Mouse (Mus musculus) layer of hippocampus, adult 9-11 months (tissue): ENCODE results near the gene Lmx1a.

ENCODE experiments used
- DNase-seq: peaks from one replicate; pipeline ENCODE4 v3.0.0; 2022

The Lmx1a gene

DNA sequence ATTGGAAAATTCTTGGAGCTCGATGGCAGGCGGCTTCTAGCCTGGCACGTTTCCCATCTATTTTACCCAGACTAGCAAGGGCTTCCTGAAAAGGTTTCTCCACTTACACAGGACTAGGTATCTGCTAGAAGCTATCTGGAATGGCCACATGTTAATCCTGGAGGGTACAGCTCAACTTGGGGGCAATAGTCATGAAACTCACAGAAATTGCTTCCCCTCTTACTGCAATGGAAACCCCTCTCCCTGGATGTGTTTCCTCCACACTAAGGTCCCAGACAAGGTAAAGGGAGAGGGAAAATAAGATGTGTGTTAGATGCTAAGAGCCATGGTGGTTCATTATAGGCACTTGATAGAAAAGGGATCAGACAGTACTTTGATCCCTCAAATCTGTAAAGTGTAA is 5.7 kb downstream of the Lmx1a start:
- no peak for DNase-seq

DNA sequence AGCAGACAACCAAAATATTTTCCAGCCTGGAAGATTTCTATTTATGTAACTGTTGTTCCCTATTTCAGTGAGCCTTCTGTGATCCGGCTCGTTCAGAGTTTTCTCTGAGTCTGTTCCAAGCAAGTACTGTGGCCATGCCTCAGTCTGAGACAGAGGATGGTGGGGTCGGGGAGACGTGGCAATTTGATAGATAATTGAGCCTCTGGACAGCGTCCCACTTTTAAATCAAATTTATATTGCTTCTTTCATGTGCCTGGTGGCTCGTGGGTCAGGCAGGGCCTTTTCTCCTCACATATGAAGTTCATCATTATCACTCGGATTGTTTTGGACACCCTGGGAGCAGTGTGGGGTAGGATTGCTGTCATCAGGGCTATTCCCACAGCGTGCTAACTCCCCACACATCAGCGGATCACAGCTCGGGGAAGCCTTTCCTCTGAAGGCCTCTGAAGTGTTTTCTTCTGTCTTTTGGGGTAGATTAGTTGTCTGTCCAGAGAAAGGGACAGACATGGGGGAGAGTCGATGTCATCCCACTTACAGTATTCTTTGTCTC is 6.9 kb downstream of the Lmx1a start:
- DNase-seq = no peak

DNA sequence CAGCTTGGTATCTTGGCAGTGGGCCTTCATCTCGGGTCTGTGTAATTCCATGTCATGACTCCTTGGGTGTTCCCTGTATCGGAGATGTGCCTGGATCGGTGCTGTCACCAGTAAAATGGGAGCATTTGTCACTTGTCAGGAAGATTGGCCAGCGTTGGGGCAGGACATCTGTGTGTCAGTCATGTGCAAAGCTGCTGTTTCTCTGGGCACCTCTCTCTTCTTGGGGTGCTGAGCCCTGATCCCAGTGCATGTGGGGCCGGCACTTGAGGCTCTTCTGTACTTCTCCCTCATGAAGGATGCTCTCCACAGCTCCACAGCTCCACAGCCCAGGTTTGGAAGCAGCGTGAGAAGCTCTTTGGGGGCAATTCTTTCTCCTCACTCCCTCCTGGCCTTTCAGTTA is 10.7 kb downstream of the Lmx1a start:
- DNase-seq = no peak

DNA sequence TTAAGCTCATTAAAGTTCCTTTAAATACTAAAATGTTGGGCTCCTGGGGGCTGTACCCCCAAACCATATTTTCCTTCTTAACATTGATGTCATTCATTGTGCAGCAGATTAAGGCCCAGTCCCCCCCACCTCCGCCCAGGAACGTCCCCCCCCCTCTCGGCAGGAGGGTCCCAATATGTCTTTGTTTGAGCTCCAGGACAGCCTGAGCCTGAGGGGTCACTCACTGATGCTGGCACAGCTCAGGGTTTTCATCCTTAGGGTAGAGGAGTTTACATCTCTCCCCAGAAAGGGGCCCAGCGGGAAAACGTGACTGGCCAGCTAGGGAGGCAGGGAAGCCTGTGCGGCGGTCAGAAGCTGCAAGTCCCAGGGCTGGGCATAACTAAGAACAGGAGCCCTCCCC is 11.2 kb downstream of the Lmx1a start:
- no peak for DNase-seq

DNA sequence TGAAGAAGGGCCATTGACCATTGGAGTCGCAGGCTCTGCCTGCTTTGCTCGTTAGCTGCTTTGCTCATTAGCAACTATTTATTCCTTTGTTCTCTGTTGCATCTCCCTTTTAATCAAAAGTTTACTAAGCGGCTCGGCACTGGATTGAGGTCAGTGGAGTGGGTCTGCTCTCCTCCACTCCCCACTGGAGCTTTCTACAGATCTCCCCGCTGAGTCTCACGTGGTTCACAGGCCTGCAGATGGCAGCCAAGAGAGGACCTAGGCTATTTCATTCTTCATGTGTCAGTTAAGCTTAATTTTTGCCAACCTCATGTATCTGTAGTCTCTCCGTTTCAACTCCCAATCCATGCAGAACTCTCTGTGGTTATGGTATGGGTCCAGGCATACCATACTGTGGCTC is 16.5 kb downstream of the Lmx1a start:
- DNase-seq = no peak

DNA sequence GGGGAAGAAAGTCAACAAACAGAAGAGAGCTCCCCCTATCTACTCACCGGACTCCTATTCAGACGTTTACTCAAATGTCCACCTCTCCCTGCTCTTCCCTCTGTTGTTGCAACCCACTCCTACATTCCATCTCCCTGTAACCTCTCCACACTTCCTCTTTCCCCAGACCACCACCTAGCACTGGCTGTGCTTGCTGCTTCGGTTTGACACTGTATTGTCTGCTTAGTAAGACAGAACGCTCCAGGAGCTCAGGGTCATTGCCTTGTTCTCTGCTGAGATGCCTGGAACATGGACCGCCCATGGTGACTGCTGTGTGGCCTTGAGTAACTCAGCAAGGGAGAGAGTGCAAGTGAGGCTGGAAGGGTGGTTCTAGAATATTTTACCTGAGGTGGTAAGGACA is 19.7 kb downstream of the Lmx1a start:
- DNase-seq = no peak

DNA sequence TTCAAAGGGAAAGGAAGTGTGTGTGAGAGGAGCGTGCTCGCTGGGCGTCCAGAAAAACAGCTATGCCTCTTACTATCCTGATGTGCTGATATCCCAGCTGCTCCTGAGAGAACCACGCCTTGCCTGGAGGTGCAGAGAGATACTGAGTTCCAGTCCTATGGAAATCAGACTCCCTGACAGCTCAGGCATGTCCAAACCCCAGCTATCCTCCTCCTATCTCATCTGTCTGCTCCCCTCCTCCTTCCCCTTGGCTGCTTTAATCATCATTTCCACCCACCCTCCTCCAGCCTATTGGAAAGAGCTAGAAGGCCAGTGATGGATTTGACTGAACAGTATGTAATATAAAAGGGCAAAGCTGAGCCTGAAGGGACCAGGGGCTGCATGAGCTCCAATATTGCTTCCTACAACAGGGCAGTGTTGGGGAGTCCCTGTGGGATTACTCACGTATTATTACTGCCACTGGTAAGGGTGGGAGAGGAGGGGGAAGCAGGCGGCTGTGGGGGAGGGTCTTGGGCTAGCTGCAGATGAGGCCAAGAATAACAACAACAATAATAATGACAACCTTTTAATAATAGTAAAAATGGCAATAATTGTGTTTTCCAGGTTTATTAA is 26.8 kb downstream of the Lmx1a start:
- no peak for DNase-seq

DNA sequence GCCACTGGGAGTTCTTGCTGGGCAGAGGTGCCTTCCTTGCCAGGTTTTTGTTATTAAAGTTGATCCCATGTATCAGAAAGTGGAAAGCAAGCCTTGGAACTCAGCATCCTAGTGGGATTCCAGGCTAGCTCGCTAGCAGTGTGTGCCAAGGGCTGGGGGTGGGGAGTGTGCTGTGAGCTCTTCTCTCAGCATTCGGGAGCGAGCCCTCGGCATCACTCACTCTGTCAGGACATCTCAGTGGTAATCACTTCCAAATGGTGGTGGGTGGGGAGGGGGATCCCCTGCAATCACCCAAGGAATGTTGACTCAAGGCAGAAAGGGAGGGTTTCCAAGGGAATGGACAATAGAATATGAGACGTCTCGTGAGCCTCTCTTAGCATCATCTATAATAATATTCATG is 45.4 kb downstream of the Lmx1a start:
- no peak for DNase-seq

DNA sequence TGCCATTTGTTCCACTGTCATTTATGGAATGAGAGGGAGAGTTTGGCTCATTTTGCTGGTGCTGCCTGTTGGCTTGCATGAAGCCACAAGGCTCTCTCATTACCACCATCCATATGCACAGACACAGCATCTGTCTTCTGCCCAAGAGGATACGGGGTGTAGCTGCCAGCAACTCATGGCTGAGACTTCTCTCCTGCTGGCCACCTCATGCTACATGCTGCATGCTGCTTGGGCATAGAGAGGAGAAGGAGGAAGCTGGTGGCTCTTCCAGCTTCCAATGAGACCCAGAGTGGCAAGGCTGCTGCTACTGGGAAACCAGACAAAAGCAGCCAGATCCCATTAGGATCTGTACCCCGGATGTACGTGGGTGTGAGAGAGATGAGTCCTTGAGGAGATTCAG is 47.8 kb downstream of the Lmx1a start:
- DNase-seq = peak; percentile 69

DNA sequence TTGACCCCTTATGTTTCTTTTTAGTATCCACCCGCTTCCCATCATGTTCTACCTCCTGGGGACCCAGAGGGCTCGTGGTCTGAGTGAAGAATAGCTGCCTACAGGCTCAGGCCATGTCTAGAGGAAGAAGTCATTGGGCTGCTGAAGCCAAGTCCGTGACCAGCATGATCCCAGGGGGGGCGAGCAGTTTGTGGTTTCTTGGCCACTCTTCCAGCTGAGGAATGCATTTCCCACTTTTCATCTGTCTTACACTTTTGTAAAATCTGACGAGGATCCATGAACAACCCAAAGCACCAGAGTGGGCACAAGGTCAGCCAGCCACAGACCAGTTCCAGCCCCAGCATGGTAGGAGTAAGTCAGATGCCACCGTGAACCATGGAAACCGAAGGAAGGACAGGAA is 50.2 kb downstream of the Lmx1a start:
- DNase-seq = no peak

DNA sequence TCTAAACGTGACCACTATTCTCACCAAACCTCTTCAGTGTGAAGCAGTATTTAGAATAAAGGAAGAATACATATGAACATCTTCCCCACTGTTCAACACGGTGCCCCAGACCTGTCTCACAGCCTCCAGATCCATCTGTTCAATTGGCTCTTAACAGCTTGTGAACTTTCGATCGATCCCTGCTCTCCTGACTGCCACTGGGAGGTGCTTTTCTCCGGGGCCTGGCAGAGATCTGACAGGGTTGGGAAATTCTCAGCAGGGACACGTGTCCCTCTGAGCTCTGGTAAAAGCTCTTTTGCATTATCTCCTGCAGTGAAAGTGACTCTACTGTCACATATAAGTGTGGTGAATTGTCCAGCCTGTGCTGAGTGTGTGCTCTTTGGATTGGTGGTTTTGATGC is 57.6 kb downstream of the Lmx1a start:
- DNase-seq = no peak

DNA sequence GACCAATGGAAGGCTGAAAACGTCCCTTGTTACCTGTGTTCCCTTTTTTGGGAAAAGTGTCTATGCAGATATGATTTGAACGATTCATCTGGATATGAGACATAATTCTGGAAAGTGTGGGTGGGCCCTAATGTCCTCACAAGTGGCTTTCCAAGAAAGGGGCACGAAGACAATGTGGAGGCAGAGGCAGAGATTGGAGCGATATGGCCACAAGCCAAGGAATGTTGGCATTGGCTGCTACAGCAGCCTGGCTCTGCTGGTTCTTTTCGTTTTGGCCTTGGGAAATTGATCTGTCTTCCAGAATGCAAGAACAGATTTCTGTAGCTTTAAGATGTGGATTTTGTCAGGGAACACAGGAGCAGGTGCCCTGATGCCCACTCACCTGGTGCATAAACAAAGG is 63.6 kb downstream of the Lmx1a start:
- no peak for DNase-seq

DNA sequence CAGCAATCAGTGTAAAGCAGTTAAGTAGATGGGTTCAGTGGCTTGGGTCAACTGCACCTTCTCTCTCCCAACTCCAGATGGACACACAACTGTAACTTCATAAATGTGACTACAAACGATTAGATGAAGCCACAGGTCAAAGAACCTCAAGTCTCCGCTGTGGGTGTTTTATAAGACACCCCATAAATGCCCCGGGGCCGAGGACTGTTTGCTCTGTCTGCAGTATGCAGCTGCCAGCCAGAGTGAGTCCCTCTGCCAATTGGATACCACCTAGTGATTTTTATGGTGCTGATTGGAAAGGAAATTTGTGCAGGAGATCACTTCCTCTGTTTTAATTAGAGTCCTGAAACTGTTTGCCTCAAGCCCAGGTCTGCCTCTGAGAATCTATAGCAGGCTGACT is 65.0 kb downstream of the Lmx1a start:
- no peak for DNase-seq

DNA sequence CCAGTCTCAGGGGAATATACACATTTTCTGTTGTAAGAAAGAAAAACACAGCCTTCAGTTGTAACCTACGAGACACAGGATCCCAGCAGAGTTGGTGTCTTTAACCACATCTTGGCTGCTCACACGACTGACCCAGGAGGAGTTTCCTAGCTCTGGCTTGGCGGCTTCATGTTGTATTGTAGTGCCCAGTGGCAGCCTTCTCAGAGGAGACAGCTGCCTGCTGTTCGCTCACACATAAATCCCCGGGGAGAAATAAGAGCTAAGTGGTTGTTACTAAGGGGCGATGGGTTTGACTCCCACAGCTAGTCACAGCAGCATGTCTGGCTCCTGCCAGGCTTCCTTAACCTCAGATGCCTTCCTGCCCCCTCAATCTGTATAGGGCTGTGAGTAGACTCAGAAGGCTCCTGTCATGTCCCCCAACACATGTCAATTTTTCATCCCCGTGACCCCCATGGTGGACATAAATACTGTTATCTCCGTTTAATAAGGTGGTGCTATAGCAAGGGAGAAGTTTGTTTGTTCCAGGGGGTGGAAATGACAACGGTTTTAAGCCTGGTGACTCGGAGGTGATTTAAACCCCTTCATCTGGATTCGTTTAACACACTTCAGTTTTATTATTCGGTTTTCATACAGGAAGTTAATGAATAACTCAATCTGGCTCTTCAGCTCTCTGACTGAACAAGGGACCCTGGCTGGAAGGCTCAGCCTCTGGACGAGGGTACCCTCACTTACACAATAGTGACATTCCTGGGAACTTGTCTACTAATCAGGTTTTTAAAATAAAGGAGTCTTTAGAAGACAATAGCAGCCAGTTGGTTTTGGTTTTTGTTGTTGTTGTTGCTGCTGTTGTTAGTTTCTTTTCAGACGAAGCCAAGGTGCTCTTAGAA is 65.8 kb downstream of the Lmx1a start:
- no peak for DNase-seq

DNA sequence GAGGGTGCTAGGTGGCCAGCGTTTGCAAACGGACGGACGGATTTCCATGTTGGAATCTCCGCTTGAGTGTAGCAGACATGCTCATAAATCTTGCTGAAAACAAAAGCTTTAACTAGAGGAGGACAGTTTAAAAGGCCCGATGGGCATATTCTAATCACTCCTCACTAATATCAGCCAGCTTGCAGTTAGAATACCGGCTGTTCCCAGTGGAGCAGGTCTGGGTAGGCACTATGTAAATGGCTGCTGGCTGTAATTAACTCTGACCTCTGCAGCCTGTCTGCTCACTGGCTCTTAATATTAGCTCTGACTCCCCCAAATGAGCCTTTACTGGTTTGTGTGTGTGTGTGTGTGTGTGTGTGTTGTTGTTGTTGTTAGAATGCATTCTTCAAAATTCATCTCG is 69.2 kb downstream of the Lmx1a start:
- DNase-seq = no peak

DNA sequence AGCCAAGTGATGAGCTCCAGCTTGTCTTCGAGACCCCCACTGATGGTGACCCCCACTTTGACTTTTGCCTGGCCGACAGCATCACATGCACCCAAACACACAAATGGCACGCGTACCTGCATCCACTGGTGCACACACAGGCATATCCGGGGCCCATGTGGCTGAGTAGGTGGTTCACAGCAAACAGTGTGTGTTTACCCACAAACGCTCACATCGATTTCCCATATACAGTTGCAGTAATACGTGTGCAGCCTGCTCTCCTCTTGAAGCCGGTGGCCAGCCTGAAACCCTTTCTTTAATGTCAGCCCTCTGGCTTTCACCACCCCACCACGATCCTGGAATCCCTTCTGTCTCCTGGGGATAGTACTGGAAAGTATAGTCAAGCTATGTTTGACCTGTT is 71.3 kb downstream of the Lmx1a start:
- DNase-seq = no peak

DNA sequence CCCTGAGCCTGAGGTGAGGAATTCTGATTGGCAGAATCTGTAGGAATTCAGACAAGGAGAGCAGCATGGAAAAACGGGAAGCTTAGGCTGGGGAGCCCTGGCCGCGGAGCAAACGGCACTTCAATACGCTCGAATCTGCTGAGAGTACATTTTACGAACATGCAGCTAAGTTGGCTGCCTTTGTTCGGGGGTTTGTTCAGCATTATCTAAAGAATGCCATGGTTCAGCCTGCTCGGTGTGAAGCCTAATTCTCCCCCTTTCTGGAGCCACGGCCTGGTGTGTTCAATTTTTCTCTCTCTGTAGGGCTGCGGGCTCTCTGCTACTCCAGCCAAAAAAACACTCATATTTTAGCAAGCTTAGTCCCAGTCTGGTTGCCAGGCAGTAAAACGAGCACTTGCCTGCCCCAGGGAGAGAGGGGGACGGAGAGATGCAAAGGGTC is 72.8 kb downstream of the Lmx1a start:
- no peak for DNase-seq

DNA sequence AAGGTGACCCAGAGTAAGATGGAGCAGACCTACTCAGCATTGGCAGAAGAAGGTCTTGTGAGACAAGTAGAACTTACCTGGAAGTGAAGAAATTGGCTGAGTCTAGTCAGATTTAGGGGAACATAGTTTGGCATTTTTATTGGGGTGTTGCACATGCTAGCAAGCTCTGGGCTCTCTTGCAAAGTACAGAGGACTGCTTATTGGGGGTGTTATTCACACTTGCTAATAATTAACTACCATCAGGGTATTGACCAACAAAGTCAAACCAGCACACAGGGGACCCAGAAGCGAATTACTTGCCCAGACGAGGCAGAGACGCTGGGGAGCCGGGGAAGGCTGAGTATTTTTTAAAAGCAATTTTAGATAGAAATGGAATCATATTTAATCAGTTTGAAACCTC is 77.6 kb downstream of the Lmx1a start:
- no peak for DNase-seq

DNA sequence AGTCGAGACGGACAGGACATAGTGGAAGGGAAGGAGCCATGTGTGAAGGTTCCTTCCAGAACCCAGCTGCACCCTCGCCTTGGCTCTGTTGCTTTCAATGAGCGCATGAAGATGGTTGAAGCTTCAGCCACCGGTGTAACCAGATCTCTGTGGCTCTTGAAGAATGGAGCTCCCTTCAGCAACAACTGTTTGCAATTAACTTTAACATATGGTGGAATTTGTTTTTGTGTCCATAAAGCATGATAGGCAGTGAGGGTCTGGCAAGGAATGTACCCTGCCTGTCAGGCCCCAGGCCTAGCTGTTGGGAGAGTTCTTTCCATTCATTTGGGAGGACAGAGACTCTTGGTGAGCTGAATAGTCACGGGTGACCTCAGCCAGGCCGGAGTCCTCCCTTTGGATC is 81.4 kb downstream of the Lmx1a start:
- DNase-seq = no peak

DNA sequence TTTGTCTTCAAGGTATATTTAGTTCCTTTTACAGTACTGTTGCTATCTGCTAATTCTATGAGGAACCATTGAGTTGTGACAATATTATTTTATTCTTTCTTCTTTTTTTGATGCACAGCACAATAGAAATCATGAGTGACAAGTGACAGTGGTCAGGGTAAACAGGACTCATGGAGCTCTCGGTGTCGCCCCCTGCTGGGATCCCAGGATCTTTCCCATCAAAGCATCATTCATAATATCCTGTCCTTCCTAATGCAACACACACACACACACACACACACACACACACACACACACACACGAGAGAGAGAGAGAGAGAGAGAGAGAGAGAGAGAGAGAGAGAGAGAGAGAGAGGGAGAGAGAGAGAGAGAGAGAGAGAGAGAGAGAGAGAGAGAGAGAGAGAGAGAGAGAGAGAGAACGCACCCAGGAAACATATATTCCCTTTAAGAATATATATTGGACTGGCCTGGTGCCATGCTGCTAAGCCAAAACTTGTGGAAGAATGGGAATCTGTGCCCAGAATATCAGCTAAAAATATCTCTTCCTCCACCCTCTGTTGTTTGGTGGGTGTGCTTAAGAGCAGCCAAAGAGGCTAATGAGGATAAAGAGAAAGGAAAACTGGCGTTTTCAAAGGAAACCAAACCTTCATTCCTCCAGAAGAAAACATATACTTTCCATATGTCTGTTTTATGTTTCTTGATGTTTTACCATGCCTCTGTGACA is 90.9 kb downstream of the Lmx1a start:
- DNase-seq = no peak

DNA sequence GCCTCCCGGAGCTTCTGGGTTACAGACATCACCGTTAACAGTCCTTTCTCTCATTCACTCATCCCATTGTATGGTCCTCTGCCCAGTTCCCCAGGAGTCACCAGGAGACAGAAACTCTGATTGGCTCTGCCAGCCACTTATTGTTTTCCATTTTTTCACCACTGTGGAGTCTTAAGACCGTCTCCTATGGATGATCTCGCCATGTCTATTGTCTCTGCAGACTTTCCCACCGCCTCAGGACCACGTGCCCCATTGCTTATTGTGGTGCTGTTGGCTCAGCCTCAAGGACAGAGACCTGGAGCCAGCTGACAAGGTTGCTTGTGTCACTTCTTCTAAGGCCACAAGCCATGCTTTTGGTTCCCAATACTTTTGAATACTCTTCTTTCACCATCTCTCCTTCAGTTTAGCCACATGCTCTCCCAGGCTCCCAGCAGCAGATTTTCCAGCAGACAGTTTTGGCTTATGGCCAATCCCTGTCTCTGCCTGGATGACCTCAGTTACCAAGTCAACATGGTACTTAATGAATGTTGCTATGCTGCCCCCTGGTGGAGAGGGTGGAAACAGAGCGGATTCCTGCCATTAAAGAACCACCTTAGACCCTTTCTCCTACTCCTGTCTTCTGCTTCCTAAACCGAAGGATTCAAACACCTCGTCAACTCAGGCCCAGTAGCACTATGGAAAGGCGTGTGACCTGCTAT is 92.9 kb downstream of the Lmx1a start:
- peak; percentile 44 for DNase-seq

DNA sequence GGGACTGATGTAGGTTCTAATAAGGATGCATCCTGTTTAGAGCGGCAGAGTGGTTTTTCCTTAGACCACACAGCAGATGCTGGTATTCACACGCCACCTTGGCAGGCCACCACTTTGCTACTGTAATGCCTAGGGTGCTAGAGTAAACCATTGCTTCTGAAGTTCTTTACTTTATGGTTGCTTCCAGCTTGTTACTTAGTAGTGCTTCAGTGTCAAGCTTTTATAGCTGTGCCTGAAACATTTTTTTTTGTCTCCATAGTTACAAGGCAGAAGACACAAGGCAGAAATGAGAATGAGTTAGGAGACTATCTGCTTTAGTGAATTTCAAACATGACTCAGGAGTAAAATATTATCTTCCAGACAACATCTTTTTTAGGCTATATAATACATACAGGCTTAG is 95.0 kb downstream of the Lmx1a start:
- DNase-seq = no peak
